Mouse (Mus musculus) layer of hippocampus, postnatal 14 days (tissue): Measurements from ENCODE around the gene Urb1. TPM values are rescaled to one million over a fixed set of nuclear protein-coding genes. Genes with fewer than 3 reads are reported as not detected.

ENCODE experiments used
- DNase-seq, 2 experiments: peaks; one replicate each; pipeline ENCODE4 v3.0.0; 2021 to 2022; ENCODE audit warnings: low spot score in 2 of 2, mixed read lengths in 1 of 2
- long read RNA-seq, 2 experiments: library from polyadenylated mRNA; stranded (forward); transcript quantifications; one replicate each; pipeline ENCODE4 v2.0.0; 2021
- total RNA-seq, 2 experiments: library from RNA; stranded (reverse); gene quantifications; 2 replicates each; pipeline ENCODE4 v1.2.3; 2021

Gene Urb1
- total RNA-seq: 10 to 100 TPM; 13.2 to 15.7 TPM
- long read RNA-seq, experiment 1, partial matches to known transcripts: 1 of 4 reads
- long read RNA-seq, experiment 1, other reads (novel, unspliced or antisense): 3 of 4 reads
- long read RNA-seq, experiment 2, full-length matches to known transcripts: 1 of 4 reads
- long read RNA-seq, experiment 2, partial matches to known transcripts: 3 of 4 reads
- long read RNA-seq, experiment 2, other reads (novel, unspliced or antisense): 0 of 4 reads

DNA sequence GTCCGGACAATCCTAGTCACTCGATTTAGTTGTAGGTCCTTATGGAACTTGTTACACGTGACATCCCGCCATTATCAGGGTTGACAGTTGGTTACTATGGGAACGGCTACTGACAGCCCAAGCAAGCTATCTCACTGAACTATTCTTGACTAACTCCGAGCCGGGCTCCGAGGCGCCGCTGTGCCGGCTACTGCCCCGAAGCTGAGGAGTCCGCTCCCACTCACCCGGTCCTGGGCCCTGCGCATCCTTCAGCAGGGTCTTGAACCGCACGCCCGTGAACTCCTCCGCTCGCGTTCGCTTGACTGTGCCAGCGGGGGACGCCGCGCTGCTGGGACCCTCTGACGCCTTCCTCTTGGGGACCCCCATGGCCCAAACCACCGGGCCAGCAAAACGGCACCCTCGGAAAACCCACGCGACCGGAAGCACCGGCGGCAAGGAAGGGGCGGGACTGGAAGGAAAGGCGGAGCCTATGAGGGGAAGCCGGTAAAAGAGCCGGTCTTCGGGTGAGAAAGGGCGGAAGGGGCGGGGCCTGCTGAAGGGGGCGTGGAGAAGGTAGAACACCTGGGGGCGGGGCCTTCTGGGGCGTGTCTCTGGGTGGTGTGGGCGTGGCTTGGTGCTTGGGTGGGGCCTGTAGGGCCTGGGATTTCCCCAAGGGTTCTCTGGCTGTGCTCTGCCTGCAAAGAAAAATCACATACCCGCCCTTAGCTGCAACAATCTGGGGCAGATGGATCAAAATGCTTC, at the start of gene Urb1:
Urb1 (minus strand) TSS at position 439 of the 741 bp plus-strand sequence.
- peak; percentile 97 to 98 for DNase-seq

DNA sequence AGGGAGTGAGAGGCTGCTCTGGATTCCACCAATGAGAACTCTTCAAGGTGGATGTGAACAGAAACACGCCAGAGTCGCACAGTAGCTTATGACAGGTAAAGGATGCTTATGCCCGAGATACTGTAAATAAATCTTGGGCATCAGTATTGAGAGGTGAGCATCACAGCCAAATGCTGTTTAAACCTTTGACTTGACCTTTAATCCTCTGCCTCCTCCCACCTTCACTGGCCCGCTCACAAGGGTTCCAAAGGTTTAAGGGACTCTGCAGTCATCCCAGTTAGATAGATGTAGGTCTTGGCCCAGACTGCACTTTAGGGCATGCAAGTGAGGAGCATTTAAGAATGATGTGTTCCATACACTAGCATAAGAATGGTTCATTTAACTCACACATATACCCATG, 48.0 kb upstream of the Urb1 start:
- DNase-seq: no peak

DNA sequence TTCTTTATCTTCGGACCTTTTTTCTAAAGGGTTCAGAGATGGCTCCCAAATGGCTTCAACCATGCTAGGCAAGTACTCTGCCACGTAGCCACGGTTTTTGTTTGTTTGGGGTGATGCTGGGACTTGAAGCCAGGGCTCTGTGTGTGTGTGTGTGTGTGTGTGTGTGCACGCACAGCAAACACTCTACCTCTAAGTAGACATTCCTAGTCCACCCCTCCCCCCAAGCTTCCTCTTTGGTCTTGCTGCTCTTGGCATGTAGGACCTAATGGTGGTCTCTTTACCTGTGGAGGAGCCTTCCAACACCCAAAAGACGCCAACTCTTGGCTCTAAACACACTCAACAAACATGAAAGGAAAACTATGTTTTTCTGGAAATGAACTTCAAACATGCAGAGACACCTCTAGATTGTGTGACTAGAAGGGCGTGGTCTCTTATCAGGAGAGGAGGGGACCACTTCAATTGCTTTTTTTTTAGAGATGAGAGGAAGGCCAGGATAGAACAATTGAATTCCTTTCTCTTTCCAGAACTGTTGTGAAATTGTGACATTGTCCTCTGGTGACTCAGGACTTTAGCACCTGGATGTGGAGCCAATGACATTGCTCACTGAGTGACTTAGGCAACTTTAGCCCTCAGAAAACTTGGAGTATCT, 46.5 kb upstream of the Urb1 start:
- DNase-seq: no peak

DNA sequence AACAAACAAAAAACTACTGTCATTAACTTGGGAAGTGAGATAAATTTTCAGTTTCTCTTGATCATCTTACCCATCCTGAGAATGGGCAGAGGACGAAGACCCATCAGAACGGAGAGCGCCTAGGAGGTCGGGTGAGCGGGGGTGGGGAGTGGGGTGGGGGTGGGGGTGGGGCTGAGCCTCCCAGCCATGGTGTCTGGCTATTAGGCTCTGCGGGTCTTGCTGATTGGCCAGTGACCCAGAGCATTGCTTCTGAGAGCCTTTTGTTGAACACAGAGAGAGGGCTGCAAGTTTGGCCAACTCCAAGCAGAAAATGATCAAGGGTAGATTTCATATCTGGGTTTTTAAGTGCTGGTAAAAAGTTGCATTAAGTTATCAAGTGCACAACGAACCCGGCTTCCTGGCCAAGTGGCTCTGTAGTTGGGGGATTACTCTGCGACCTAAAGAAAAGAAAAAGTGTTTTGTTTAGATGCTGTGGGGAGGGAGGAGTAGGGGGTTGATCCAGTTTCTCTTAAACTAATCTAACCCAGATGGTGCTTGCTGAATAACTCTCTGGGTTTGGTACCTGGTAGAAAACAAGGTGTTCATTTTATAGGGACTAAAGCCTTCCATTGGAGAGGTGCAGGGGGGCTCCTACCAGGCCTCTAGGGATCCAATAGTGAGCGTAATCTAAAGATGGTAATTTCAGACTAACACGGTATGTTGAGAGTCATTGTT, 41.6 kb upstream of the Urb1 start:
- DNase-seq: no peak

DNA sequence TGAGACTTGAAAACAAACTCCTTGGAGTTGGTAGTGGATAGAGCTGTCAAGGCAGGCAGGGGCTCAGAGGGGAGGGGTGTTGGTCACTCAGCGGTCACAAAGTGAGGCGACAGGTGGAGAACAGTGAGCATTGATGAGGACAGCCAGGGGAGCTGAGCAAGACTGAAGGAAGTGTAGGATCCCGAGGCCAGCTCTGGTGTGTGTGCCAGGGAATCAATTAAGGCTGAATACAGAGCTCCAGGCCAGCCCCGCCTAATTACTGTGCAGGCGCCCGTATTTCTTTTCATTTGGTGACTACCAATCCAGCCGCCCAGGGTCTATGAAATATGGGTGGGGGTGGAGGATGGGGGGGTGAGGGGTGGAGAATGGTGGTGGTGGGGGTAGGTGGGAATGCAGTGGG, 40.7 kb upstream of the Urb1 start:
- no peak for DNase-seq

DNA sequence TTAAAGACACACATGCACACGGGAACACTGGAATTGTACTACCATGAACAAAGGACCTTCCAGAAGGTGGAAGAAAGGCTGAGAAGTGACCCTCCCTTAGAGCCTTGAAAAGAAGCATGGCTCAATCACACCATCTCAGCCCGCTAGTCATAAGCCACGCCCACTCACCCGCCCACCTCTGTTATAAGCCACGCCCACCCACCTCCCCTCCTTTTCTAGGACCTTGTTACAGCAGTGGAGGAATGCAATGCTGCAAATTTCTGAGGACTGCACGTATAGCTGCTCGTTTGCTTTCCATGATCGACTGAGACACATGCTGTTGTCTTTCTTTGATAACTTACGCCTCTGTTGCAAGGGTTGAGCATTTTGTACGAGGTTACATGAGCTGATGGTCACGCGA, 39.0 kb upstream of the Urb1 start:
- no peak for DNase-seq

DNA sequence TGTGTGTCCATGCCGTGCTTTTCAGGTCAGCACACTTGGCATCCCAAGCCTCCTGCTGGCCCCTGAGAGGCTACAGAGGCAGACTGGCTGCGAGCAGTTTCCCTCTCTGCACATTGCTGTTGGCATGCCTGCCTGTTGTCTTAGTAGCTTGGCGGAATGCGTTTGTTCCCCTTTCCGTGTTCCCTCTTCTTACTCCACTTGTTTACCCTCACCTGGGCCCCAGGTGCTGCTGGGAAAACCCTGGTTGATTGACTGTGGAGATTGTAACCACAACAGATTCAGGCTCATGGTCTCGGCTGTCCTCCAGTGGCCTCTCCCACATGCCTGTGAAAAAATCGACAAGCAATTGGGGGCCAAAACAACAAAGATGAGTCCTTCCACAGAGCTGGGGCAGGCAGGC, 38.5 kb upstream of the Urb1 start:
- no peak for DNase-seq

DNA sequence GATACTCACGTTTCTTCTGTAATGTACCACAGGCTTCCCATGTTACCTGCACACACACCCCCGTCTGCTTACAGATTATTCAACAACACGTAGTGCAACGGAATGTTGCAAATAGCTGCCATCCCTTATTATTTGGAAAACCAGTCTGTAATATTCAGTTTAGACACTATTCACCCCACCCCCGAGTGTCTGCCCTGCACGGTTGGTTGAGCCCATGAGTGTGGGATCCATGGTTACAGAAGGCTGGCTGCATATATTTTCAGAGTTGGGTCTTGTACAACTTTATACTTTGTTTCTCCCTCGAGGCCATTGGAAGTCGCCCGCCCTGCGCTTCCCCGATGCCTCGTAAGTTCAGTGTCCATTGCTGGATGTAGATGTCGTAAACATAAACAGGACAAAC, 35.4 kb upstream of the Urb1 start:
- DNase-seq: no peak

DNA sequence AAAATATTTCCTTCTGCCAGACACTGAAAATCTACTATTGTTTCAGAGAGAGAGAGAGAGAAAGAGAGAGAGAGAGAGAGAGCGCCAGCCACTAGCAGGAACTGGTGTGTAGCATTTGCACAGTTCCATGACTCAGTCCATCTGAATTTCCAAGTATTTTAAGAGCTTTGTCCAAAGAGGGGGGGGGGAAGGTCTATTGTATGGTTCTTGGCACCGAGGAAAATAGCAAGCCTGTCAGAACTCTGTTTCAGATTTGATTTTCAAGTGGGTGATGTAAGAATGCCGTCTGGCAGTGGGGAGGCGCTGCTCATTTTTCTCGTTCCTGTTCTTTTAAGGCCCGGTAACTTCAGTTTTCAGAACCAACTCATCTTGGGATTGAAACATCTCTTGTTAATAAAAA, 34.8 kb upstream of the Urb1 start:
- DNase-seq: no peak

DNA sequence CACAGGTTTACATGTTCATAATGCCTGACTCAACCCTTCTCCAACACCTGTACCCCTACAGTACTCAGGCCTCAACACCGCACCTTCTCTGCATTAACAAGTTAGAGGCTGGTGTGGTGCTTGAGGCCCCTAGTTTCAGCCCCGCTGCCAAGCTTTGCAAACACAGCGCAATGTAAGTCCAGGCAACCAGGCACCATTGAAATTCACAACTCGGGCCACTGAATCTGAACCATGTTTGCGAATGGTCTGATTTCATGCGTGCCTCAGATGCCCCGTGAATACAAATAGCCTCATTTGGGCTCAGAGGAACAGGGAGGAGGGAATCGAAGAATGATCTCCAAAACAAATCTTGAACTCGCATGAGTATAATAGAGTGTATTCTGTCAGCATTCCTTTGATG, 32.0 kb upstream of the Urb1 start:
- DNase-seq: no peak

DNA sequence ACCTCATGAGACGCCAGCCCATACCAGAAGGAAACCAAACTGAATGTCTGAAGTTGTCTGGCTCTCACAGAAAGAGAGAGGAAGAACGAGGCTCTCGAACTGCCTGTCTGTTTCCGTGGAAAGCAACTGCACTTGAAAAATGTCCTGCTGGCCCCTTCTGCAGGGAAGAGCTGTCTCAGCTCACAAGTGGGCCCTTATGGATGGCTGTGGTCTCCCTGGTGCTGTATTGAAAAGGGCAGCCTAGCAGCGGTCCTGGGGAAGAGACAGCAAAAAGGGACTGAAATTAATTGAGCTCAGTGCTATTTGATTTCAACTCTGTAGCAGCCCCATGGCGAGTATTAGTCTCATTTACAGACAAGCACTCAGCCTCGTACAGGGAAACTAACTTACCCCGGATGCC, 27.2 kb upstream of the Urb1 start:
- DNase-seq: no peak

DNA sequence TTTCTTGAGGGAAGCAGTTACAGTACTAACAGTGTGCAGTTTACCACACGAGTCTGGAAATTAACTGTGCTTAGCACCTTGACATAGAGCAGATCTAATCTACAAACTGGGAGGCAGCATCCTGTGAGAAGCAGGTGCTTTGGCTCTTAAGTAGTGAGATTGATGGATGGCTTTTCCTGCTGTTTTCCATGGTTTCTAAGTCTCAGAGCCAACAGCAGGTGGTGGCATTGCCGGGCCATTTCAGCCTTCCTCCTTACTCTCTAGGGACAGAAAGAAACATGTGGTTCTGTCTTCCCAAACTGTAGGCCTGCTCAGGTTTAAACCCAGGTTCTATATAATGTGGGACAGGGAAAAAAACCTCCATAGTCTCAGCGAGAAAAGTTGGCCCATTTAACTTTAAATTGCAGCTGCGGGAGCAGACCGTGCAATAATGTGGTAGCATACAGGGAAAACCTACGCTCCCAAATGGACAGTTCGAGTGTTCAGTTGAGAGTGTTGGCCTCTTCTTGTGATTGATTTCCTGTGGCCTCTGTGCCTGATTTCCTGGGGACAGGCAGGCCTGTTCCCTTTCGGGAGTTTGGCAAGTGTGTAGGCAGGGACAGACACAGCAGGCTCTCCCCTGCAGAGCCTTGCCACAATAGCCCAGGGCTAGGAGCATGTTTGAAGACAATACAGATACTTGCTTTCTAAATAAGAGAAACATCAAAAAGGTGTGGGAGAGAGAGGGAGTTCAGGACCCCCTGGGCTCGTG, 23.0 kb upstream of the Urb1 start:
- DNase-seq: no peak

DNA sequence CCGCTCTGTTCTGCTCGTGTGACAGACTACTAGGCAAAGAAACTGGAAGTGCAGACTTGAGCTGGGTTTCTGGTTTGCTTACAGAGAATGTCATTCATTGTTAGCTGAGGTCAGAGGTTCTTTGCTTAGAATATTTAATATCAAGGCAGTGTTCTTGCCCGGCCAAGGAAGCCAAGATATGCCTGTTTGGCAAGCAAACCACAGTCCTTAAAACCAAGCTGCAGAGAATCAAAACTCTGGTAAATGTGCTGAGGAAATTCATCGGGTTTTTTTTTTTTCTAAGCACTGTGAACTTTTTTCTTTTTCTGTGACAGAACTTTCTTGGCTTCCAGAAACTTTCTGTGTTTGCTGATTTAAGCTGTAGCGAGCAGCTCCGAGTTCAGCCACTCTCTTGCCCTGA, 22.3 kb upstream of the Urb1 start:
- DNase-seq: no peak

DNA sequence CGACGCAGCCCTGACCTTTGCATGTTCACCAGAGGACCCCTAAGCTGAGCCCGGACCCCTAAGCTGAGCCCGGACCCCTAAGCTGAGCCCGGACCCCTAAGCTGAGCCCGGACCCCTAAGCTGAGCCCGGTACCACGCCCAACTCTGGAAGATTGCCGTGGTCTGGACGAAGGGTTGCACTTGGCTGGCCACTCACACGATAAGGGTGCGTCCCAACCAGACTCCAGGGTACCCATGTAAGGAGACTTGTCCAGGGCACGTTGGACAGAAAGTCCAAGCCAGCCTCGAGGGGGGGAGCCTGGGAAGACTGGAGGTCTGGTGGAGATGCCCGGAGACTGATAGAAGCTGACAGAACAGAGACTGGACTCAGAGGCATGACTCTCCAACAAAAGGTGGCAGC, 21.5 kb upstream of the Urb1 start:
- DNase-seq: no peak

DNA sequence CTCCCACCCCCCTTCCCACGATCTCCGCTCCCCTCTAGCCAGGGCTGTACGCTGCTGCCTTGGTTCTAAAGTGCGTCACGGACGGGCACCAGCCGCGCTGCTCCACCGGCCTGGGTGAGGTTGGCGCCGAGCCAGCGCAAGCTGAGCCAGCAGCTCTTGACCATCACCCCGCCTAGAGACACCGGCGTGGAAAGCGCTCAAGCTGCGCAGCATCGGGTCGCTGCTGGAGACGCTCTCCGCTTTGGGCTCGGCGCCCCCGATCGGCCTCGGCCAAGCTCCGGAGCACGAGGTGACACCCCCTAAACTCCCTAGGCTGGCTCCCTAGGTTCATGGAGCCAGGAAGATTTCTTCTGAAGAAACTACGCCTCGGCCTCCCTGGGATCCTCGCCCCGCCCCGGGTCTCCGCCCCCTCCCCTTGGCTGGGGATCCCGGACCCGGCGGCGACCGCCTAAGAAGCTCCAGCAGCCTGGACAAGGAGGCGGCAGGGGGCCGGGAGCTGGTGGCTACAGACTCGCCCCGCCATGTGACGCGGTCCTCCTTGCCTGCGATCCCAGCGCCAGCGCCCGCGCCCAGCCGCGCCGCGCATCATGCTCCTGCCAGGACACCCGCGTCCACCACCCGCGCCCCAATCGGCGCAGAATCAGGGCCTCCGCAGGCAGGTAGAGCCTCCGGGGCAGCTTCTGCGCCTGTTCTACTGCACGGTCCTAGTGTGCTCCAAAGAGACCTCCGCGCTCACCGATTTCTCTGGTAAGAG, 20.6 kb upstream of the Urb1 start:
- peak; percentile 39 to 61 for DNase-seq

DNA sequence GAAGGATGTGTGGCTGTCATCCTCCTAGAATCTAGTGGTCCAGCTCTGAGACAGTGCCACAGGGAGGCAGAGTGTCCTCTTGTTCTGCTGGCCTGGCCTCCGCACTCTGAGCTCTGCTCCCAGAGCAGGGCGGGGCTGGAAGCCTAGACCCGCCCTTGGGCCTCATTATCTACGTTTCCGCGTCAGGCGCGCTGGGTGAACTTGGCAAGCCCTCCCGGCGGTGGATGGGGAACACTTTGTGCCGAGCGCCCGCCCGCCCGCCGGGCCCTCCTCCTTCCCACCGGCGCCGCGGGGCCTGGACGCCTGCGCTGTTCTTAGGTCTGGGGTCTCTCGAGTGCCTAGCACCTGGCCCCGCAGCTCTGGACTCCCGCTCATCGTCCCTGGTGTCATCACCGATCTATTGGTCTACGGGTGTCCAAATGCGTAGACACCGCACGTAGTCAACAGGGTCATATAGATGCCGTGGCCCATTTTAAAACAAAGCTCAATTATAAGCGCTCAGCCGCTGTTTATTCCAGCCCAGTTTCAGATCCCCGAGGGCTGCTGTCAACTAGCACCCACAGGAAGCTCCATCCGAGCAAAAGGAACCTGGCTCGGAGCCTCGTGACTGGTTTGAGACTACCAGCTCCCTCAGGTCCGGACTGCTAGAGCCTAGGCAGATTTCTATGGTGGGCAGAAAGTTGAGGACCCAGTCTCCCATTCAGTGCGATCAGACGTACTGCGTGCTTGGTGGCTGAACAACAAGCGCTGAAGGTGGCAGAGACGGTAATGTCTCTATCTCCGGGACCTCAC, 19.9 kb upstream of the Urb1 start:
- peak; percentile 40 to 60 for DNase-seq

DNA sequence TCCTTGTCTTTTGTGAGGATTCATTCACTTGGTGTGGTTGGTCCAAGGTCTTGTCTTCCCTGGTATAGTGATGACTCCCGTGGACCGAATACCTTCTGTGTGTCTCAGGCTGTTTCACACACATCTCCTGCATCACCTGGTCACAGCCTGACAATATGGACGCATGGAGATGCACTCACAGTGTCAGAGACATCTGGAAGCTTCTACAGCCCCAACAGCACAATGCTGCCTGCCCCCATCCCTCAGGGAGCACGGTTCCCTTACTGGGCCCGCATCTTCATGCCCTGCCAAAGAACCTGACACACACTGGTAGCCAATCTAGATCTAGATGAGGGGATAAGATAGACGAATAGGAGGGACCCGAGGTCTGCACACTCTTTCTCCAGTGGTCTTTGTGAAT, 18.9 kb upstream of the Urb1 start:
- no peak for DNase-seq

DNA sequence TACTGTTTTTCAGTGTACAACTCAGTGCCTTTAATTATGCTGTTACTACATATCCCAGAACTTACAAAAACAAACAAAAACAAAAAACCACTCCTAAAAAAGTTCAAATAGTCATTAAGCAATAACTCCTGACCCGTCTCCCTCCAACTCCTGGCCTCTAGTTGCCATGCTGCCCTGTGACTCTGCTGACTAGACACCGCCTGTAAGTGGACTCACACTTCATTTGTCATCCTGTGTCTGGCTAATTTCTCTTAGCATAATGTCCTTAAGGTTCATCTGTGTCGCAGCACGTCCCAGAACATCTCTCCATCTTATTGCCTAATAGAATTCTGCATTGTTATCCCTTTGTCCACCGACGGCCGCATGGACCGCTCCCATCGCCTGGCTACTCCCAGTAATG, 17.3 kb upstream of the Urb1 start:
- no peak for DNase-seq

DNA sequence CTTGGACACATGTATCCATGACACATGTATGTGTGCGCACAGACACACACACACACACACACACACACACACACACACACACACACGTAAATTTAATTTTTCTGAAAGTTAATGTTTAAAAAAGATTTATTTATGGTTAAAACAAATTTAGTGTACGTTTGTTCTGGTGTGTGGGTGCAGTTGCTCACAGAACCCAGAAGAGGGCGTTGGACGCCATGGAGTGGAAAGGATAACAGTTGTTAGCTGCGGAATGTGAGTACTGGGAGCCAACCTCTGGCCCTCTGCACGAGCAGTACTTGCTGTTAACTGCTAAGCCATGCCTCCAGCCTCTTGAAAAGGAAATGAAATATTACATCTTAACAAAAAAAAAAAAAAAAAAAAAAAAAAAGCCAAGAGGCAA, 16.2 kb upstream of the Urb1 start, which contains the start of gene Eva1c:
Eva1c (plus strand) TSS at position 263 of the 400 bp plus-strand sequence.
- DNase-seq: no peak

DNA sequence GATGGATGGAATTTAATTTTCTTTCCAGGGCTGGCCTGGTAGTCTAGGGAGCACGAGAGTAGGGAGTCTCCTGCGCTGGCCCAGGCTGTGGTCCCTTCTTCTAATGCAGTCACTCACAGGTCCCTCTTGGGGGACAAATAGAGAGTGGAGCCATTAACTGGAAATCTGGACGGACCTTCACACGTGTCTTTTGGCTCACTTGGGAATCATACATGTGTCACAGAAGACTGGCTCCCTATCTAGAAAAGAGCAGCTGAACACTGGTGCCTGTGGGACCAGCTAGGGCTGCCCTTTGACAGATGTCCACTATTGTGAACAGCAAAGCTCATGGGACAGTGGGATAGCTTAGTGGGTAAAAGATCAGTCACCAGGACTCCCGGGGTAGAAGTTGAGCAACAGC, 15.8 kb upstream of the Urb1 start:
- no peak for DNase-seq
